ENCODE assay signal across 20 mouse cellular contexts in genomic region chr11:120007496-120008080, GRCm38 (mm10). TPM values are rescaled to one million over a fixed set of nuclear protein-coding genes. Genes with fewer than 3 reads are reported as not detected.
DNase-seq lines count a peak whose midpoint lies in the region; ATAC-seq and TF ChIP-seq lines count a peak whose summit lies in the region.
"Had no signal": no experiment of that assay in that cellular context is flagged by ENCODE, and none has a peak within 500 bp of the region (broad histone marks: within the 10 kb centered on the region; RNA-seq: fewer than 3 reads in every experiment).

No protein-coding gene starts in this region.

- no peak overlapping the region for H3K27ac ChIP-seq in hindbrain, postnatal 0 days
- H3K27ac ChIP-seq in hindbrain, embryonic 13.5 days = no peak overlapping the region
- peak overlapping the region; percentile 57 for H3K27ac ChIP-seq in liver, adult 2 months (replicated peaks; ENCODE audit: insufficient read depth, low read depth, low read length)
- H3K27ac ChIP-seq in liver, embryonic 11.5 days (ENCODE audit: low read depth, low read length) = no peak overlapping the region
- H3K27ac ChIP-seq in olfactory bulb, adult 2 months (ENCODE audit: insufficient read depth, low read depth, low read length) = 0 out of 2 replicates have a peak overlapping the region, but pooled peaks have one; percentile 18
- H3K27ac ChIP-seq: embryonic facial prominence, embryonic 12.5 days; heart, adult 2 months had no signal

- H3K4me3 ChIP-seq in hindbrain, postnatal 0 days (ENCODE audit: low read length) = no peak overlapping the region
- no peak overlapping the region for H3K4me3 ChIP-seq in hindbrain, embryonic 13.5 days
- no peak overlapping the region for H3K4me3 ChIP-seq in liver, adult 2 months (ENCODE audit: insufficient read depth, low read depth, low read length)
- no peak overlapping the region for H3K4me3 ChIP-seq in liver, embryonic 11.5 days (ENCODE audit: low read depth, low read length)
- no peak overlapping the region for H3K4me3 ChIP-seq in olfactory bulb, adult 2 months (ENCODE audit: insufficient read depth, low read depth, low read length)
- H3K4me3 ChIP-seq: embryonic facial prominence, embryonic 12.5 days; erythroblast, embryonic 14.5 days; heart, adult 2 months; myocyte had no signal

- no peak overlapping the region for H3K4me2 ChIP-seq in hindbrain, postnatal 0 days (ENCODE audit: low read depth, low read length)
- no peak overlapping the region for H3K4me2 ChIP-seq in hindbrain, embryonic 13.5 days
- H3K4me2 ChIP-seq in liver, embryonic 11.5 days = no peak overlapping the region
- H3K4me2 ChIP-seq: embryonic facial prominence, embryonic 12.5 days had no signal

- no peaks in the 10 kb centered on the region for H3K27me3 ChIP-seq in hindbrain, postnatal 0 days (ENCODE audit: insufficient read depth, low read length)
- H3K27me3 ChIP-seq in hindbrain, embryonic 13.5 days = peaks cover 17% of the 10 kb centered on the region
- H3K27me3 ChIP-seq in liver, adult 2 months (ENCODE audit: control insufficient read depth, insufficient read depth, low read length) = no peaks in the 10 kb centered on the region
- peaks cover 21% of the 10 kb centered on the region for H3K27me3 ChIP-seq in liver, embryonic 11.5 days (replicated peaks; ENCODE audit: control insufficient read depth, insufficient read depth, low read length)

- peak; percentile 47 for TF ChIP-seq CTCF in hindbrain, postnatal 0 days (IDR thresholded peaks at IDR 0.05; ENCODE audit: low read depth)
- TF ChIP-seq CTCF in liver, adult 2 months (IDR thresholded peaks at IDR 0.05; ENCODE audit: low read depth, low read length) = peak; percentile 33
- TF ChIP-seq CTCF in olfactory bulb, adult 2 months (IDR thresholded peaks at IDR 0.05; ENCODE audit: insufficient read depth, low read depth, low read length) = no peak

- H3K9me3 ChIP-seq in hindbrain, postnatal 0 days (ENCODE audit: low read length) = no peaks in the 10 kb centered on the region
- no peaks in the 10 kb centered on the region for H3K9me3 ChIP-seq in hindbrain, embryonic 13.5 days
- H3K9me3 ChIP-seq in liver, embryonic 11.5 days (ENCODE audit: control insufficient read depth, low read length) = no peaks in the 10 kb centered on the region
- H3K9me3 ChIP-seq: embryonic facial prominence, embryonic 12.5 days had no signal

- no peaks in the 10 kb centered on the region for H3K4me1 ChIP-seq in hindbrain, postnatal 0 days (ENCODE audit: insufficient read depth, low read length)
- H3K4me1 ChIP-seq in hindbrain, embryonic 13.5 days (replicated peaks) = peaks cover 17% of the 10 kb centered on the region
- peaks cover 26% of the 10 kb centered on the region for H3K4me1 ChIP-seq in liver, adult 2 months (ENCODE audit: control insufficient read depth, insufficient read depth, low read length)
- no peaks in the 10 kb centered on the region; the same call in 1 of the 2 replicates for H3K4me1 ChIP-seq in liver, embryonic 11.5 days (replicated peaks; ENCODE audit: control insufficient read depth, insufficient read depth, low read length)
- peaks cover 33% of the 10 kb centered on the region for H3K4me1 ChIP-seq in olfactory bulb, adult 2 months (ENCODE audit: control insufficient read depth, insufficient read depth, low read length)

- no peak overlapping the region for H3K9ac ChIP-seq in hindbrain, postnatal 0 days (replicated peaks; ENCODE audit: low read length)
- no peak overlapping the region for H3K9ac ChIP-seq in hindbrain, embryonic 13.5 days
- peak overlapping the region; percentile 11; the same call in 1 of the 2 replicates for H3K9ac ChIP-seq in liver, adult 2 months (ENCODE audit: low read depth, low read length)
- H3K9ac ChIP-seq in liver, embryonic 11.5 days (ENCODE audit: low read depth, low read length) = no peak overlapping the region
- H3K9ac ChIP-seq: embryonic facial prominence, embryonic 12.5 days had no signal

- peaks cover 9% of the 10 kb centered on the region; the same call in 1 of the 2 replicates for H3K36me3 ChIP-seq in hindbrain, postnatal 0 days (ENCODE audit: insufficient read depth, low read length)
- H3K36me3 ChIP-seq in hindbrain, embryonic 13.5 days = peaks cover 74% of the 10 kb centered on the region
- H3K36me3 ChIP-seq in liver, adult 2 months (ENCODE audit: control insufficient read depth, insufficient read depth, low read length) = no peaks in the 10 kb centered on the region
- no peaks in the 10 kb centered on the region for H3K36me3 ChIP-seq in liver, embryonic 11.5 days (ENCODE audit: control insufficient read depth, insufficient read depth, low read length)
- H3K36me3 ChIP-seq: embryonic facial prominence, embryonic 12.5 days had no signal

- peak; percentile 32 for DNase-seq in cerebellum, adult 8-10 months
- no peak for DNase-seq in cerebellum, adult 9-10 months
- no peak for DNase-seq in hindbrain, postnatal 0 days (ENCODE audit: low spot score)
- DNase-seq in liver, adult 2 months (ENCODE audit: extremely low read depth, low read depth, low spot score) = peak; percentile 89
- DNase-seq in liver, embryonic 11.5 days (ENCODE audit: low spot score) = no peak
- no peak for DNase-seq in thymus, postnatal 14 days
- DNase-seq: adrenal gland, adult 8-10 months; gastrocnemius, postnatal 14 days; heart, adult 2 months; lung, adult 18-20 months; lung, postnatal 14 days; midbrain, embryonic 14.5 days had no signal

- H3K79me2 ChIP-seq in liver, adult 2 months (ENCODE audit: control insufficient read depth, insufficient read depth, low read length) = no peaks in the 10 kb centered on the region

- 60% methylated on average over 4 of the region's 4 CpGs for WGBS in hindbrain, postnatal 0 days
- 83% methylated on average over 4 of the region's 4 CpGs for WGBS in hindbrain, embryonic 13.5 days
- WGBS in liver, adult 2 months = 8% methylated on average over 4 of the region's 4 CpGs
- 62% methylated on average over 4 of the region's 4 CpGs for WGBS in liver, embryonic 11.5 days
- WGBS in olfactory bulb, adult 2 months = 26% methylated on average over 4 of the region's 4 CpGs

- peak; percentile 33; the same call in 1 of the 2 replicates for ATAC-seq in hindbrain, postnatal 0 days
- ATAC-seq in hindbrain, embryonic 13.5 days (ENCODE audit: low FRiP score) = no peak
- ATAC-seq in liver, embryonic 11.5 days (replicated peaks; ENCODE audit: low FRiP score) = no peak
- ATAC-seq: CD4-positive, CD25-positive, alpha-beta regulatory T cell, adult 4 months; forebrain, embryonic 14.5 days; Patski had no signal

- no peak for TF ChIP-seq POLR2A in liver, adult 2 months (IDR thresholded peaks at IDR 0.05; ENCODE audit: extremely low read depth, insufficient read depth, low read length)
- TF ChIP-seq POLR2A in olfactory bulb, adult 2 months (IDR thresholded peaks at IDR 0.05; ENCODE audit: insufficient read depth, low read depth, low read length) = no peak

RNA-seq across cellular contexts. Expression of gene Aatk, which starts 39.4 kb away (rescaled TPM):
- total RNA-seq in hindbrain, postnatal 0 days (2014; rRNA removed) = 161 and 184 TPM in 2 replicates
- polyA plus RNA-seq in hindbrain, postnatal 0 days (2015; fragmentation: Nextera tagmentation; extraction: Ambion mirVana) = 33.3 and 35.5 TPM in 2 replicates
- polyA plus RNA-seq in hindbrain, embryonic 13.5 days (2015; fragmentation: Nextera tagmentation; extraction: Ambion mirVana) = 24.1 and 24.3 TPM in 2 replicates
- 1.0 and 1.2 TPM in 2 replicates for total RNA-seq in liver, adult 2 months (2014; rRNA removed)
- polyA plus RNA-seq in liver, adult 2 months (2012; rRNA removed) = 2.0 and 2.6 TPM in 2 replicates
- 0.74 and 0.86 TPM in 2 replicates for polyA plus RNA-seq in liver, embryonic 11.5 days (2014; fragmentation: Nextera tagmentation; extraction: Ambion mirVana)
- not detected in 2 replicates for polyA plus RNA-seq in olfactory bulb, adult 2 months (2012; ENCODE audit: insufficient read depth, insufficient read length, low replicate concordance, missing spikeins)
- polyA plus RNA-seq: CD4-positive, CD25-positive, alpha-beta regulatory T cell, adult 4 months had no signal

Comparison
In these comparisons a context has a peak if more than half of its experiments do, and no peak if none do; other contexts are left out.
1. DNase-seq: peak in cerebellum, adult 8-10 months (single experiment) and liver, adult 2 months (single experiment); none in cerebellum, adult 9-10 months (single experiment), hindbrain, postnatal 0 days (single experiment), liver, embryonic 11.5 days (single experiment) and thymus, postnatal 14 days (single experiment).
2. H3K27ac ChIP-seq: peak in liver, adult 2 months (single experiment) and olfactory bulb, adult 2 months (single experiment); none in hindbrain, postnatal 0 days (single experiment), hindbrain, embryonic 13.5 days (single experiment) and liver, embryonic 11.5 days (single experiment).